Mouse (Mus musculus): Measurements from ENCODE around the gene Sympk. TPM values are rescaled to one million over a fixed set of nuclear protein-coding genes. Genes with fewer than 3 reads are reported as not detected.

The Sympk gene
- total RNA-seq, 2 experiments from 2014 or later: 106 to 109 TPM

DNA sequence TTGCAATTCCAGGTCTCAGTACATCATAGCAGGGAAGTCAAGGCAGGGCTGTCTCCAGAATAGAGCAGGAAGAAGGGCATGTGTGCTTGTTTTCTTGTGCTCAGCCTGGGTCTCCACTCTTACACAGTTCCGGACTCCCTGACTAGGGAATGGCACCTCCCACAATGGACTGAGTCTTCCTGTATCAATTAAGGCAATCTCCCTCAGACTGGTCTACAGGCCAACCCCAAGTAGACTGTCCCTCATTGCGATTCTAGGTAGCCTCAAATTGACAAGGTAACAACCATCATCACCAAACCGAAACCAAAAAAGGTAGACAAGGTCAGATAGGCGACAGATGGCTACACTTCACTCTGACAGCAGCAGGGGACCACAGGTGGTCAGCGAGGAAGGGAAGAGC is 51.1 kb downstream of the Sympk start:
- no peak for DNase-seq (ENCODE audit: low spot score in 2 of 2)
- intact Hi-C loops (cut with DNase I): no loop called here

- intact Hi-C loops (cut with DNase I): no loop called here
- DNase-seq (ENCODE audit: low spot score in 2 of 2): peak; percentile 97 to 99
Measured at GRCm38 (mm10) chr7:19075723-19076585, 51.8 kb downstream of the Sympk start, which contains the start of gene Dmwd. TSS of gene Dmwd (plus strand) at chr7:19076227.

GRCm38 (mm10) chr7:19076586-19076991 is 52.4 kb downstream of the Sympk start:
- intact Hi-C loops (cut with DNase I): no loop called here
- no peak for DNase-seq (ENCODE audit: low spot score in 2 of 2)

DNA sequence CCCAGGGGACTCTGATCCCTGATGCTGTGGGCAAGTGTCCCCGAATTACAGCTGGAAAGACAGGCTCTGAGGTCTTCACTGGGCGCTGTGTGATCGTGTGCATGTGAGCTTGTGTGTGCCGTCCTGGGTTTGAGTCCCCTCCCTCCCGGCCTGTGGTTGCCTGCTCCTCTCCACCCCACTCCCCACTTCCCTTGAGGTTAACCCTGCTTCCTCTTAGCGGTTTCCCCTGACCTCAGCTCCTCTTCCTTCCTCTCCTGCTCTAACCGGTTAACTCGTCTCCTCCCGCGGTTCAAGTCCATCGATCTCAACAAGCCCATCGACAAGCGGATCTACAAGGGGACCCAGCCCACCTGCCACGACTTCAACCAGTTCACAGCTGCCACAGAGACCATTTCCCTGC is 53.6 kb downstream of the Sympk start:
- no peak for DNase-seq (ENCODE audit: low spot score in 2 of 2)

DNA sequence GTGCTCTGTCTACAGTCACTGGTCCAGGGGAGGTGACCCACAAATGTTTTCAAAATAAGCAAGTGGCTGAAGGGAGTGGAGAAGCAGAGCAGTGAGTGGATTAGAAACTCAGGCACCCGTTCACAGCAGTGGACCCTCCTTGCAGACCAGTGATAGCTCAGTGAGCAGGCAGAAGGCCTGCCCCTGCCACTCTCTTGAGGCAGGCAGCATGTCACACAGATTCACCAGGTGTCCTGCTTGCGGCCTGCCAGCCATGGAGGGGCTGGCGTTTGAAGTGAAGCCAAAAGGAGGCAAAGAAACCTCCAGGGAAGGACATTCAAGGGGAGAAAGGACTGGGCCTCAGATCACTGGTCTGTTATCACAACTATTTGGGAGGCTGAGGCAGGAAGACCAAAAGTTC is 54.6 kb downstream of the Sympk start:
- DNase-seq (ENCODE audit: low spot score in 2 of 2): no peak
- intact Hi-C loops (cut with DNase I): no loop called here

More for the DNA sequence above, 53.6 kb downstream of the Sympk start:
- intact Hi-C loops (cut with DNase I): no loop called here

DNA sequence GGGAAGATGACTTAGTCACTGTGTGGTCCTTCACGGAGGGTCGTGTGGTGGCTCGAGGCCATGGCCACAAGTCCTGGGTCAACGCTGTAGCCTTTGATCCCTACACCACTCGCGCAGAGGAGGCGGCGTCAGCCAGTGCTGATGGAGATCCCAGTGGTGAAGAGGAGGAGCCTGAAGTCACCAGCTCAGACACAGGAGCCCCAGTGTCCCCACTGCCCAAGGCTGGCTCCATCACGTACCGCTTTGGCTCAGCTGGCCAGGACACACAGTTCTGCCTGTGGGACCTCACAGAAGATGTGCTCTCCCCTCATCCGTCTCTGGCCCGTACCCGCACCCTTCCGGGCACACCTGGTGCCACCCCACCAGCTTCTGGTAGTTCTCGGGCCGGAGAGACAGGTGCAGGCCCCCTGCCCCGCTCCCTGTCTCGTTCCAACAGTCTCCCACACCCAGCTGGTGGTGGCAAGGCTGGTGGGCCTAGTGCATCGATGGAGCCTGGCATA is 56.3 kb downstream of the Sympk start:
- intact Hi-C loops (cut with DNase I): no loop called here
- DNase-seq (ENCODE audit: low spot score in 2 of 2): no peak

DNA sequence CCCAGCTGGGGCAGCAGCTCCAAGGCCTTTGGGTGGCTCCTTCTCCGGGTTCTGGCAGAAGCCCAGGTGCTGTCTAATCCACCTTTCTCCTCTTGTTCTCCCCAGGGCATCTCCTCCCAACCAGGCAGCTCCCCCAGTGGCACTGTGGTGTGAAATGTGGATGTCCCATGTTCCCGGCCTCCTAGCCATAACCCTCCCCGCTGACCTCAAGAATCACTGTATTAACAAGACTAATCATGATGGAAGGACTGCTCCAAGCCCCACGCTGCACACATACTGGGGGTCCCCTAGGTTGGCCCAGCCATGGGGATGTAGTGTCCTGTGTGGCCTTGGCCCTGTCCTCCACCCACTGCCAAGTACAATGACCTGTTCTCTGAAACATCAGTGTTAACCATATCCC is 58.0 kb downstream of the Sympk start:
- DNase-seq (ENCODE audit: low spot score in 2 of 2): no peak
- intact Hi-C loops (cut with DNase I): no loop called here

- no peak for DNase-seq (ENCODE audit: low spot score in 2 of 2)
- intact Hi-C loops (cut with DNase I): no loop called here
Measured at GRCm38 (mm10) chr7:19083096-19083495, 58.9 kb downstream of the Sympk start.

GRCm38 (mm10) chr7:19083701-19084100 is 59.5 kb downstream of the Sympk start, which contains the start of gene Dmpk:
TSS of gene Dmpk (plus strand) at chr7:19083849.
- DNase-seq (ENCODE audit: low spot score in 2 of 2): no peak
- intact Hi-C loops (cut with DNase I): no loop called here

GRCm38 (mm10) chr7:19084277-19084771 is 60.1 kb downstream of the Sympk start:
- intact Hi-C loops (cut with DNase I): no loop called here
- no peak for DNase-seq (ENCODE audit: low spot score in 2 of 2)

DNA sequence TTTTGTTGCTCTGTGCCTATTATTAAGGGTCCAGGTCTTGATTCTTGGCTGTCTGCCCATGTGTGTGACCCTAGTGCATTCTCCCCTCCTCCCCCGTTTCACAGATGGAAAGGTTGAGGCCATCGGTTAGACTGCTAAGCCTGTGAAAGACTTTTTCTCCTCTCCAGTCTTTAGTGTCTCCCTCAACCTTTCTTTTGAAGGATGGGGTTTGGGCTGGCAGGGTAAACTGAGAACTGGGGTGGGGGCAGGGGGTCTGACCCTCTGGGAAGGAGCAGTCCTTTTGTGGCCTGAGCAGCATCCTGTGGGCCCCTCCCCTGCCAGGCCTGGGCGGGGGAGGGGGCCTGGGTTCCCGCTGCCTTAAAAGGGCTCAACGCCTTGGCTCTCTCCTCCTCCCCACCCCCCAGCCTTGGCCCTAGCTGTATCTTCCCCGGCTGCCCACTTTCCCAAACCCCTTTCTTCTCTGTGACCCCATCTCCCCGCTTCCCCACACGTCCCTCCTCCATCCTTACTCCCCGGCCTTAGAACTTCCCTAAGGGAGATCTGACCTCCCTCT is 60.8 kb downstream of the Sympk start:
- no peak for DNase-seq (ENCODE audit: low spot score in 2 of 2)
- intact Hi-C loops (cut with DNase I): no loop called here

- intact Hi-C loops (cut with DNase I): no loop called here
- no peak for DNase-seq (ENCODE audit: low spot score in 2 of 2)
Measured at GRCm38 (mm10) chr7:19085495-19085894, 61.3 kb downstream of the Sympk start.

DNA sequence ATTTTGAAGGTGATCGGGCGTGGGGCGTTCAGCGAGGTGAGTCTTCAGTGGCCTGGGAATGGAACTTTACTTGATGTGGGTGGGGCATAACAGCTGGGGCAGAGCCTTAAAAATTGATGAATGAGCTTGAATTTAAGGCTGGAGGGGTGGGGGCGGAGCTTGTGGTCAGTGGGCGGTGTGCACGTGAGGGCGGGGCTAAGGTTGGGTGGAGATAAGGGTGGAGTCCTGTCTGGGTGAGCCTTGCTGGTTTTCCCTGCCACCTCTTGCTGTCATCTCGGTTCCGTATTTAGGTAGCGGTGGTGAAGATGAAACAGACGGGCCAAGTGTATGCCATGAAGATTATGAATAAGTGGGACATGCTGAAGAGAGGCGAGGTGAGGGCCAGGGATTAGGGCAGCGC is 61.9 kb downstream of the Sympk start:
- no peak for DNase-seq (ENCODE audit: low spot score in 2 of 2)
- intact Hi-C loops (cut with DNase I): no loop called here

DNA sequence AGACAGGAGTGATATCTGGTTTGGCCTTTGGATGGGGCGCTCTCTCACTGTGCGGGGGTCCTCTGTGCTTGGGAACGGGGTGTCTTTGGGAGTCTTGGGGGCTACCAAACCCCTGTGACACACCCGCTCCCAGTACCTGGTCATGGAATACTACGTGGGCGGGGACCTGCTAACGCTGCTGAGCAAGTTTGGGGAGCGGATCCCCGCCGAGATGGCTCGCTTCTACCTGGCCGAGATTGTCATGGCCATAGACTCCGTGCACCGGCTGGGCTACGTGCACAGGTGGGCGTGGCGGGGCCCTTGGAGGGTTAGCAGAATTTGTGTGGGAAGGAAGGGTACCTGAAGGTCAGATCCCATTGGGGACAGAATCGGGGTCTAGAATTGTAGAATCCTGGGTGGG is 62.6 kb downstream of the Sympk start:
- DNase-seq (ENCODE audit: low spot score in 2 of 2): no peak
- intact Hi-C loops (cut with DNase I): no loop called here

GRCm38 (mm10) chr7:19088813-19089212 is 64.6 kb downstream of the Sympk start:
- intact Hi-C loops (cut with DNase I): no loop called here
- DNase-seq (ENCODE audit: low spot score in 2 of 2): peak; percentile 63 to 72

DNA sequence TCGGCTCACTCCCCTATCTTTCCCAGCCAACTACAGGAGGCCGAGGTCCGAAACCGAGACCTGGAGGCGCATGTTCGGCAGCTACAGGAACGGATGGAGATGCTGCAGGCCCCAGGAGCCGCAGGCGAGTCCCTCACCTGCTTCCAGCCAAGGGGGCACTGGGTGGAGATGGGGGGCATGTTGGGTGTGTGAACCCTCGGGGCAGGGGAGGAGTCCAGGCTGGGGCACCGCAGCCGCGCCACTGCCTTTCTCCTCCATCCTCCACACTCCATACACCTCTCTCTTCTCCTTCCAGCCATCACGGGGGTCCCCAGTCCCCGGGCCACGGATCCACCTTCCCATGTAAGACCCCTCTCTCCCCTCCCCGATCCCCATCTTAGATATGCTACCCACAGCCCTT is 67.7 kb downstream of the Sympk start:
- no peak for DNase-seq (ENCODE audit: low spot score in 2 of 2)
- intact Hi-C loops (cut with DNase I): no loop called here

DNA sequence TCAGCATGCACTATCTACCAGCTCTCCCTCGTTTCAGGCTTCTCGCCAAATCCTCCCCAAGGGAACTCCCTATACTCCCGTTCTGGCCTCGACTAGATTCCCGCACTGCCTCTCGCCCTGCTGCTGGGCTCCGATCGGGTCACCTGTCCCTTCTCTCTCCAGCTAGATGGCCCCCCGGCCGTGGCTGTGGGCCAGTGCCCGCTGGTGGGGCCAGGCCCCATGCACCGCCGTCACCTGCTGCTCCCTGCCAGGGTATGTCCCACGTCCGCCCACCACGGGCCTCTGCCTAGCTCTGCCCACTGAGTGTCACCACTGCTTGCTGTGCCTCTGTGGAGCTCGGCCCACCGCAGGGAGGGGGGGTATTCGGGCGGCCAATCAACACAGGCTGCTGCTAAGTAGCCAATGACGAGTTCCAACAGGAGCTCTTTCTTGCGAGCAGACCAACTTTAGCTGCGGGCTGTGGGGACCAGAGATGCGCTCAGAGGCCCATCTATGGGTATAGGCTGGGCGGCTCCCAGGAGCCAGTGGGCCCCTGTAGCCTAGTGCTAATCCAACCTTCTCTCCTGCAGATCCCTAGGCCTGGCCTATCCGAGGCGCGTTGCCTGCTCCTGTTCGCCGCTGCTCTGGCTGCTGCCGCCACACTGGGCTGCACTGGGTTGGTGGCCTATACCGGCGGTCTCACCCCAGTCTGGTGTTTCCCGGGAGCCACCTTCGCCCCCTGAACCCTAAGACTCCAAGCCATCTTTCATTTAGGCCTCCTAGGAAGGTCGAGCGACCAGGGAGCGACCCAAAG is 68.4 kb downstream of the Sympk start:
- no peak for DNase-seq (ENCODE audit: low spot score in 2 of 2)
- intact Hi-C loops (cut with DNase I): no loop called here

GRCm38 (mm10) chr7:19093174-19093521 is 69.0 kb downstream of the Sympk start:
- intact Hi-C loops (cut with DNase I): no loop called here

GRCm38 (mm10) chr7:19093537-19094385 is 69.6 kb downstream of the Sympk start:
- DNase-seq (ENCODE audit: low spot score in 2 of 2): peak; percentile 86 to 94
- intact Hi-C loops (cut with DNase I): no loop called here

More at GRCm38 (mm10) chr7:19093174-19093521, 69.0 kb downstream of the Sympk start:
- peak; percentile 75 to 82 for DNase-seq (ENCODE audit: low spot score in 2 of 2)

Measured in left cerebral cortex, postnatal 14 days (tissue).